Mouse (Mus musculus) T-helper 1 cell (primary cell): ENCODE results near the gene Nit1.

Experiments used
- in situ Hi-C: fragments of 300-600 bp; cut with MboI, MseI; formaldehyde crosslinking; loops from one replicate; pipeline ENCODE4 v1.15.1; 2025; ENCODE audit warnings: high pct_unique_total_duplicates

Gene Nit1

GRCm38 (mm10) chr1:171294298-171295062 is 51.0 kb downstream of the Nit1 start, which contains the start of gene Ufc1:
Gene Ufc1, minus strand, starts transcription at chr1:171295024.
- in situ Hi-C loops = no loop called here

GRCm38 (mm10) chr1:171293906-171294297 is 51.5 kb downstream of the Nit1 start:
- in situ Hi-C loops = no loop called here

- in situ Hi-C loops = no loop called here
Measured at GRCm38 (mm10) chr1:171293351-171293750, 52.1 kb downstream of the Nit1 start.

- in situ Hi-C loops = loop anchor here (10.0 kb wide), 1 partner anchor 856 kb away; the partner anchor contains the start of gene Dcaf8
Measured at GRCm38 (mm10) chr1:171288328-171288727, 57.1 kb downstream of the Nit1 start.
